Mouse (Mus musculus): ENCODE data around the gene Gata5.

- no peak for TF ChIP-seq POLR2A (IDR thresholded peaks at IDR 0.05; ENCODE audit: low read depth, low read length)
- TF ChIP-seq CTCF (IDR thresholded peaks at IDR 0.05; ENCODE audit: extremely low read depth, insufficient read depth, insufficient read length, insufficient replicate concordance), result no peak
Observed at GRCm38 (mm10) chr2:180311147-180311546, 23.4 kb downstream of the Gata5 start.
